Mouse (Mus musculus): ENCODE results near the gene Msh2.

Msh2 gene

DNA sequence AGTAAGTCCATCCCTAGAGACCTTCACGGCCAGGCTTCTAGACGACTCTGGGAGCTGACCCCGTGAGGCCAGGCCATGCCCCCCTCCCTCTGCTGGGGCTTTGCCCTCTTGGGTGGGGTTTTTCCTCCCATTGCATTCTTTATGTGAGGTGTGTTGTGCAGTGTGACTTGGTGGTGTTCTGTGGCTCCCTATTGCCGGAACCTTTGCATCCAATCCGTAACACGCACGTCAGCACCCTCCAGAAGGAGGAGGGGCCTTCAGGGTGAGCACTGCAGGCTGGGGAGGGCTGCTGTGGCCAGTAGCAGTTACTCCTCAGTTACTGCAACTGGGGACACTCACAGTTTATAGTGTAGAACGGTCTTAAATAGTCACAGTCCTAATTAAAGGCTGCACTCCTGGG lies 28.0 kb downstream of the Msh2 start:
- DNase-seq (ENCODE audit: low read depth): no peak

DNA sequence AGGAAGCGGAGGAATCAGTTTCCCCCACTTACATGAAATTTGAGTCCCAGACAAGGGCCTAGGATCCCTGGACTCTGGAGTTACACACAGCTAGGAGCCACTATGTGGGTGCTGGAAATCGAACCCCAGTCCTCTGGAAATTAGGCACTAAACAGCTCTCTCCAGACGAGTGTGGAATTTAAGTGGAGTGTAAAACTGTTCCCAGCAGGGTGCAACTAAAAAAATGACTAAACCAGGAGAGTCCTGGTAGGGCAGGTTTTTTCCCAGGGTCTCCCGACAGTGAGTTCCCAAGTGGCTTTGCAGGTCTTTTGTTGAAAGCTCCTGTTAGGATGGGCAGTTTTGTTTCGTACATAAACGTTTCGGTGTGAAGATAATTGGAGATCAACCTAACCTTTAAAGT lies 52.6 kb downstream of the Msh2 start:
- no peak for DNase-seq (ENCODE audit: low read depth)

DNA sequence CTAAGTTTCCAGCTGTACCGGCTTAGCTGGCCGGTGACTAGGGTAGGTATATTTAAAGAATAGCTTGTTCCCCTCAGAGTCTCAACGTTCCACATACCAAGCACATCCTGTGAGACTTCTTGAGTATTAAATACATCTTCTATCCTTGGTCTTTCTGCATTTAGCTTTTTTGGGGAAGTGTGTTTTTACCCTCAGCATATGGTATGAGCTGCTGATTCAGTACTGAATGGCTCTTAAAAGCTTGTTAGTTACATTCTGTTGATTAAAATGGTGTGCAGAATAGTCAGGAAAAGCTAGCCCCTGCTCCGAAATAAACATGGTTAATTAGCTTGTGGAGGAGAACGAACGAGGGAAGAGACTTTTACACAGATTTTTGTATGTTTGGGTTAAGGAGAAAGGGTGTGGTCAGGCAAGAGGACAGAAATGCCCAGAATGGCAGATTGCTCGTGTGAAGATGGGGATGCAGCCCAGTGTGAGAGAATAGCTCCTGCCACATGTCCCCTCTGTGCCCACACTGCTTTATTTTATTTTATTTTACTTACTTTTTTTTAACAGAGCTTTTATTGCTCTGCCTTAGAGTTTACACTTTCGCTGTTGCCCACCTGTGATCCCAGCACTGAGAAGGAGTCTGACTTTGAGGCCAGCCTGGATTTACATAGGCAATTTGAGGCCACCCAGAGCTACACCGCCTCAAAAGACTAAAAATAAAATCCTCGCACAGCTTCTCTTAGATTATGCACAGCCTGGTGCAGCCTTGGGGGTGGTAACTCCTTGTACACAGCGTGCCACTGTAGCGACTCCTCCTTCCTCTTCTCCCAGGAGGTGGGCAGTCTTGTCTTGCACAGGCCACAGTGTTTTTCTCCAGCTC lies 54.6 kb downstream of the Msh2 start:
- no peak for DNase-seq (ENCODE audit: low read depth)

DNA sequence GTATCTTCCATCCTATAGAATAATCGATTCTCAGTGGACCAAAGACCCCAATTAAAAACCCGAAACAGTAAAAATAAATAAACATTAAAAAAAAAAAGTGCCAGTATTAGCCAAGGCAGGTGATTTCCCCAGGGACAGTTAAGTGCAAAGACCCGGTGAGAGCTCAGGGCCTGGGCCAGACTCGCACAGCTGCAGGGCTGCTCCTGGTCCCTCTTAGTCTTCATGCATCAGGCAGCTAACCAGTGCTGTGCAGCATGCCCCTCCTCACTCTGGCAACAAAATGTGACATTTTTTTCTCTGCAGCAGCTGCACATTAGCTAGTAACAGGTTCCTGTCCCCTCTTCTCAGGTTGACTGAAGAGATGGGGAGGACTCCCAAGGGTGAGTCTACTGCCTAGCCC lies 59.8 kb downstream of the Msh2 start:
- DNase-seq (ENCODE audit: low read depth): no peak

DNA sequence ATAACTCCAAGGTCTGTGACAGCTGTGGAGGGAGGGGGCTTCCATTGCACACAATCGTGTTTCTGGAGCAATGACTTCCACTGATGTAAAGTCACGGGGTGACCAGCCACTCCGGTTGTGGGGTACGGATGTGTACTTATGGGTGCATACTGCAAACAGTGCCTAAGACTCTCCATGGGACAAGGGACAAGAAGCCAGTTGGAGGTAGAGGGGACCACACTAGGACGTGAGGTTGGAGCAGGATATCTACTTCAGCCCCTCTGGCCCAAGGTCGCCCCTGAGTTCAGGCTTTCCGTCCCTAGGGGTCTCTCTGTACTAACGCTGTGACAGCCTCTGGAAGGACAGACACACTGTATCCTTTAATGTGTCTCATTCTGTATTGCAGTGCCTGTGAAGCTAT lies 62.3 kb downstream of the Msh2 start:
- DNase-seq (ENCODE audit: low read depth): no peak

DNA sequence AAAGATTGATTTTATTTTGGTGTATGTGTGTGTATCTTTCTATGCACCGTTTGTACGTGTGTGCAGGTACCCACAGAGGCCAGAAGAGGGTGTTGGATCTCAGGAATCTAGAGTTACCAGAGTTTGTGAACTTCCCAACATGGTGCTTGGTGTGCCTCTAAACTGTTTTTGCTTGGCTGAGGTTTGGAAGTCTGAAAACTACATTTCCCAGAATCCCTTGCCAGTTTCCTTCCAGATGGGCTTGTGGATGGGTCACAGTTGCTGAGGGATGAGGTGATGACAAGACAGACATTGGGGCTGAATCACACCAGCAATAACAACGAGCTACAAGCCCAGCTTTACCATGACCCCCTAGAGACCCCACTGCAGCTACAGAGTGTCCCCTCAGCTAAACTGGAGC lies 65.0 kb downstream of the Msh2 start:
- DNase-seq (ENCODE audit: low read depth): no peak

DNA sequence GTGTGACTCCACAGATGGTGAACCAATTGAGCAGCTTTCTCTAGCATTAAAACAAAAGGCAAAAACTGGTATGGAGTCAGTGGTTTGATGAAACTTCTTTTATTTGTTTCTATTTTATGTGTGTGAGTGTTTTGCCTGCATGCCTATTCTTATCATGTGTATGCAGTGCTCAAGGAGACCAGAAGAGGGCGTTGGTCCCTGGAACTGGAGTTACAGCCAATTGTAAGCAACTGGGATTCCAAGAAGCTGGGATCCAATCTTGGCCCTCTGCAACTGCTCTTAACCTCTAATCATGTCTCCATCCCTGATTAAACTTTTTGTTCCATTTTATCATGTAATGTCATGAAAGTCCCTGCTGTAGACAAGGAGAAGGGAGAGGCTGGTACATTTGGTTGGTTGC lies 67.7 kb downstream of the Msh2 start:
- no peak for DNase-seq (ENCODE audit: low read depth)

DNA sequence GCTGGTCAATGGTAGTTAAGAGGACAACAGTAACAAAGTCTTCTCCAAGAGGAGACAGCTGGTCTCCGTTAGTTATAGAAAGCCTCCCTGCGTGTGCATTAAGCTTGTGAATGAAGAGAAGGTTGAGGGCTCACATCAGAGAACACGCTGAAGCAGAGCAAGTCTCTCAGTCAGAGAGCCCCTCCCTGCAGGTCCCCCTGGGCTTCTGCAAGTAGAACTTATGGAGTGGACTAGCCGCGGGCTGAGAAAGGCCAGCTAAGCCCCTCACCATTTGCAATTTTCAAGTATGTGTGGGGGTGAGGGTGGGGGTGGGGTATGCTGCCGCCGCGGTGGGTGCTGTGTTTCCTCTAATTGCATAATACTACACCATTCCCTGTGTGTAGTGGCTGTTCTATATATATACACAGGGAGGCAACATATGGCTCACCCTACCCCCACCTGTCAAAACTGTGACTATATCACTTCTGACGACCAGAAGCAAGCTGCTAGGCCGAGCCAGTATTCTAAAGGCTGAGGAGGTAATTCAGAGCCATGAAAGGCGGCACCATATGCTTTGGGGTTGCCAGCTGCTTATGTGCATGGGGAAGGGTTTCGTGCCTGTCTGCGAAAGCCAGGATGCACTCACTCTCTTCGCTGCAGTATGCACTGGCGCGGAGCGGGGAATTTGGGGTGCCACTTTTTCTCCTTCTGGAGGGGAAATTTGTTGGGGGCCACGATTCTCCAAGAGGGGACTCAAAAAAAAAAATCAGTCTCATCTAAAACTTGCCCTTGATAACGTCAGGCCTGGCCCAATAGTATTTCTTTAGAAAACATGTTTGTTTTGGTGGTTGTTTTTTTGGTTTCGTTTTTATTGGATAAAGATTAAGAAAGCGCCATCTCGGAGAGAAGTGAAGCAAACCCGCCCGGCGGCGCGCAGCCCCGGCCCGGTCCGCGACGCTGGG lies 73.1 kb downstream of the Msh2 start:
- DNase-seq (ENCODE audit: low read depth): no peak

DNA sequence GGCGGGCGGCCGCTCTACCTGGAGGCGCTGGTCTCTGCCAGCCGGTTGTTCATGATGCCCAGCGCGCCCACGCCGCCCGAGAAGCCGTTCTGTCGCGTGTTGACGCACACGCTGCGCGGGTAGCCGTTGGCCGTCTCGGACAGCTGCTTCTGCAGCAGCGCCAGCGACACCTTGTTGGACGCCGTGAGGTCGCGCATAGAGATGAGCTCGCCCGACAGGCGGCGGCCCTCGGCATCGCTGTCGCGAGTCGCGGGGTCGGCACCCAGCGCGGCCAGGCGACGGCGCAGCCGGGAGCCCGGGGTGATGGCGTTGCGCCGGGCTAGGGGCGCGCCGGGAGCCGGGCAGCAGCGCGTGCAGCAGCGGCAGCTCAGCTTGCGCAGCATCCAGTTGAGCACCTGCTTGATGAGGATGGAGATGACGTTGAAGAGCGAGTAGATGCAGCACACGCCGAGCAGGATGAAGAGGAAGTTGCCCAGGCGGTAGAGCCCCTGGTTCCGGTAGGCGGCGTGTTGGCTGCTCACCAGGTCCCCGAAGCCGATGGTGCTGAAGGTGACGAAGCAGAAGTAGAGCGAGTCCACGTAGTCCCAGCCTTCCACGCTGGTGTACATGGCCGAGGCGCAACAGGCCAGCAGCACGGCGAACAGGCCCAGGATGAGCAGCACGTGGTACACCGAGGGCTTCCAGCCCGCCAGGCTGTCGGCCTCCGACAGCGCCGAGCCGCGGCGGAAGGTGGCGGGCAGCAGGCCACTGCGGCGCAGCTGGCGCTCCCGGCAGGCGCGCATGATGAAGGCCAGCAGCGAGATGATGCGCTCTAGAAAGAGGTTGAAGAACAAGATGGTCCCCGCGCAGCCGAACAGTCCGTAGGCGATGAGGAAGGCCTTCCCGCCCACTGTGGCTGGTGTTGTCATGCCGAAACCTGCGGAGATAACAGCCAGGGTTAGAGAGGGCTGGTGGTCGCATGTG lies 74.1 kb downstream of the Msh2 start:
- DNase-seq (ENCODE audit: low read depth): no peak

DNA sequence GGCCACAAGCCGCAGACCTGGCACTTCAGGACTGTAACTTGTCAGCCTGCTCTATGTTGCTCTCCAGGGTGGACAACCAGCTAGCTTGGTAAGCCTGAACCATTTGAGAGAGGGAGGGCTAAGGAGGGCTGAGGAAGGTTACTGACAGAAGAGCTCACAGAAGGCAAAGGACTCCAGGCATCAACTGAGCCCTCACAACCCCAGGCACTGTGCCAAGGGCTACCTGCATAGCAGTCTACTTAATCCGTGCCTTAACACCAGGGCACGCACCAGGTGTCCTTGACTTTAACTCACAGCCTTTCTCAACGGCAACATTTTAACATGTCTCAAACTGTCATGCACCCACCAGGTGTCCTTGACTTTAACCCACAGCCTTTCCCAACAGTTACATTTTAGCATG lies 88.2 kb downstream of the Msh2 start:
- DNase-seq (ENCODE audit: low read depth): no peak

DNA sequence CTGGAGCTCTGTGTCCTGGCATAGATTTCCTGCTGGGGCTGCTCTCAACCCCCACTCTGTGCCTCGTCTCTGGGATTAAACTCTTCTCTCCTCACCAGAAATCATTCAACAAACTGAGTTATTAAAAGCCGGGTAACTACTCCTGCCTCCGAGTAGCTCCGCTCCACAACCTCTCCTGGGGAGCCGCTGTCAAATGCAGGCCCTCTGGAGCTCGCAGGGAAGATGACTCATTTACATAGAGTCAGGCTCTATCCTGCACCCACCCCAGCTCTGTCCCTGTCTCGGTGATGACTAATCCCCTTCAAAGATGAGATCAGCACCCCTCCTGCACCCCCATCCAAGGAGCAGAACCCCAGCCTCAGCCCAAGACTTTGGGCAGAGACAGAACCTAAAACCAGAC lies 91.0 kb downstream of the Msh2 start:
- no peak for DNase-seq (ENCODE audit: low read depth)

DNA sequence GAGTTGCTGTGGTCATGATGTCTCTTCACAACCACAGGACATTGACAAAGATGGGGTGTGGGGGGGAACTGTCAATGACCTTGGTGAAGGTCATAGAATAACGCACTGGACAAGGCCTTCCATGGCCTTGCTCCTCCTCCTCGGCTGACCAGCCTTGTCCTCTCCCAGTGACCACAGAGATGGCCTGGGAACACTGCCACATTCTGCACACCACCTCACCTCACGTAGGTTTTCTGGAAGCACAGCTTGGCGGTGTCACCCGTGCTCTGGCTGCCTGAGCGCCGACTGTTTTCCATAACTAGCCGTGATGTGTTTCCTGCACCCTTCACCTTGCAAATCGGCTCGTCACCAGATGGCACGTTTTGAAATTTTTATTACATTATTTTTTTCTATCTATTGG lies 92.9 kb downstream of the Msh2 start:
- DNase-seq (ENCODE audit: low read depth): no peak

DNA sequence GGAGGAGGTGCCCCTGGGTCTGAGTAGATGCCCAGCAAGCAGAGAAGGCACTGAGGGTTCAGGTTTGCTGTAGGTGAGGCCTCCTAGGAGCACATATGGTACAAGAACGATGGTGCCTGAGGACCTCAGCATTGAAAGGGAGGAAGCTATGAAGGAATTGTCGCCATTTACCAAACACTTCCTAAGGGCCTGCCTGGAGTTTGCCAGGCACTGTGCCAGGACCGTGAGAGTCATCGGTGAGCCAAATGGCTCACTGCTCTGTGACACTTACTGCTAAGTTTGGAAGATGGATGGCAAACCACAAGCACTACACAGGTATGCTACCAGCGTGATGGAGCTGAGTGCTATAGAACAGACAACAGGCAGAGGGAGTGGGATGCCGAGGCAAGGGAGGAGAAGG lies 94.8 kb downstream of the Msh2 start:
- no peak for DNase-seq (ENCODE audit: low read depth)

DNA sequence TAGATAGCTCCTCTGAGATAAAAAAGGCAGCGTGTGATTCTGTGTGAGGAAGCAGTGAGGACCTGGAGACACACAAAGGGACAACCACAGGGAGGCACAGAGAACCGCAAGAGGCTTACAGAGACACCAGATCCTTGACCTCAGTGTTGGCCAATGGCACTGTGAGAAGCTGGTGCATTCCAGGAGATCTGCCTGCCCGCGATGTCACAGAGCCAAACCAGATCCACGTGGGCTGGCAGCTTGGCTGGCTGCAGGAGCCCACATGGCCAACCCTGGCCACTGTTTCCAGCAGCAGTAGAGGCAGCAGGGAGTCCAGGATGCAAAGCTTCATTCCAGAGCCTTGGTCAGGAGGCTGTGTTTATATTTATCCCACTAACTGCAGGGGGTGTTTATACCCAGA lies 98.6 kb downstream of the Msh2 start:
- DNase-seq (ENCODE audit: low read depth): no peak

DNA sequence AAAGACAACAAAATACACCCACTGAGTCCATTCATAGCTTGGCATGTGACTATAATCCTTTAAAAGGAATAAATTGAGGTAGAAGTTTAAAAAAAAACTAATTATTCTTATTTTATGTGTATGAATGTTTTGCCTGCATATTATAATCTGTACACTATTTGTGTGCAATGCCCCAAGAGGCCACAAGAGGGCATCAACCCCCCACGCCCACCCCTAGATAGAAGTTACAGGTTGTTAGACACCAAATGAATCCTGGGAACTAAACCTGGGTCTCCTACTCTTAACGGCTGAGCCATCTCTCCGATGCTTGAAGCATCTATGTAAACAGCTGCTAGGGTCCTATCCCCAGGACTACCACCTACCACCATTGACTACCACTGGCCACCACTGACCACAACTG lies 101.0 kb downstream of the Msh2 start:
- no peak for DNase-seq (ENCODE audit: low read depth)

Measured in c-Kit-positive CD71-positive TER-119-negative erythroid progenitor cells, embryonic 14.5 days (primary cell).